Mouse (Mus musculus) hindlimb bud, embryonic 11.5 days (tissue): ENCODE results near the gene Rad23b.
"Not testable (repeated sequence)": the region's sequence is repeated elsewhere in the genome, so short reads cannot be mapped to it uniquely, and the experiment has no call there.

Experiments used
- DNase-seq: peaks from one replicate; pipeline ENCODE4 v3.0.0-alpha.2; 2012; ENCODE audit warnings: low read depth, low spot score; ENCODE audit errors: extremely low spot score

The Rad23b gene

DNA sequence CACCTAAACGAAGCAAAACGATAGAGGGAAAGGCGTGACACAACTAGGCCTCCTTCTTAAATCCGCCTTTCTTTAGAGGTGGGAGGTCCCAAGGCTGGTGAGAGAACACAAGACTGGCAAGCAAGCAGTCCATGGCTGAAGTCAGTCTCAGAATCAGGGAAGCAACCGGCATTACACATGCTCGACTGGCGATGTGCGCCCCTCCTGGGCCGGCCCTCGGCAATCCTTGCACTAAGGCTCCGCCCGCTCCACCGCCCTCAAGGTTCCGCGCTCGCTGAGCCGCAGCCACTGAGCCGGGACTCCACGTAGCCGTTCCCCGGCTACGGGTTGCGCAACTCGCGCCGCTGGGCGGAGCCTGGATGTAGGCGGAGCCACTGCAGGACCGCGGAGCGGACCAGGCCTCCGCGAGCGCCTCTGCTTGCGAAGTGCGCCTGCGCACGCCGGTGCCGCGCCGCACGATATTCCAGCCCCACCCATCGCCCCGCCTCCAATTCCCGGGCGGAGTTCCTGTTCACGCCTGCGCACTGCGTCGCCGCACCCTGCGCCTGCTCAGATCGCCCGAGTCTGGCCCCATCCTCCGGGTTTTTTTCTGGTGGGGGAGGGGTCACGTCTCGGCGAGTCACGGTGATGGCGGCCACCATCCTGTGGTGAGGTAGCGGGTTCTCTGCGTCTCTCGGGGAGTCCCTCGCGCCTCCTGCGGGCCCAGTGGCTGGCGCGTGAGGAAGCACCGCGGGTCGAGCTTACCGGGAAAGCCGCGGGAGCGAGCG, at the start of gene Rad23b:
Rad23b (plus strand) TSS at position 592 of the 767 bp plus-strand sequence.
- DNase-seq, result peak; percentile 98

DNA sequence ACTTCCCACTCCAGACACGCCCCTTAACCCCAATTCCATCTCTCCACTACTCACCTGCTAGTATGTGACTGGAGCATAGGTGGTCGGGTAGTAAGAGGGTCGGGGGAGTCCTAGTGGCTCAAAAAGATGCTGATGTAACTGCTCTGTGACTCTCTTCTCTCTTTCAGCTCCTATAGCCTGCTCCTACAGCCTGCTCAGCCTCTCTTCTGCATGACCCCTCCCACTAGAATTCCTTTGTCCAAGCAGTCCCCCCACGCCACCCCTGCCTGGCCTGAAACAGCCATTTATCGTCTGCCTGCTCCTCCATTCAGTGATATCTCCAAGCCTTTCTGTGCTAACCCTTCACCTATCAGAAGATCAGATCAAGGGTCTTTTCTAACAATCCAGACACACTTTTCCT, 45.7 kb upstream of the Rad23b start:
- no peak for DNase-seq

DNA sequence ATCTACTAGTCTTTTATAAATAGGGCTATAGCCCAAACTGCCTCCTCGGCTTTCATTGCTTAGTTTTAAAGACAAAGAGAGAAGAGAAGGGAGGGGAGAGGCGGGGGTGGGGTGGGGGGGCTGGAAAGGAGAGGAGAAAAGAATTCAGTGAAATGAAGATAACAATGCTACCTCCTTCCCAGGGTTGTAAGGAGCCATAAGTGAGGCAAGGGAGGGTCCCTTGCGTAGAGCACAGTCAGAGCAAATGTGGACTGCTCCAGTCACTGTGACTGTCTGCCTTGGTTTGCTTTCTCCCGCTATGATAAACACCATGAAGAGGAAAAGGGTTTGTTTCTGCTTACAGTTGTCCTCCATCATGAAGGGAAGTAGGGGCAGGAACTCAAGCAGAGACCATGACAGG, 43.2 kb upstream of the Rad23b start:
- DNase-seq, result no peak

- DNase-seq, result no peak
These were observed 33.1 kb upstream of the Rad23b start for GRCm38 (mm10) chr4:55316726-55317125.

GRCm38 (mm10) chr4:55318350-55318749, 31.5 kb upstream of the Rad23b start:
- DNase-seq, result not testable (repeated sequence)

DNA sequence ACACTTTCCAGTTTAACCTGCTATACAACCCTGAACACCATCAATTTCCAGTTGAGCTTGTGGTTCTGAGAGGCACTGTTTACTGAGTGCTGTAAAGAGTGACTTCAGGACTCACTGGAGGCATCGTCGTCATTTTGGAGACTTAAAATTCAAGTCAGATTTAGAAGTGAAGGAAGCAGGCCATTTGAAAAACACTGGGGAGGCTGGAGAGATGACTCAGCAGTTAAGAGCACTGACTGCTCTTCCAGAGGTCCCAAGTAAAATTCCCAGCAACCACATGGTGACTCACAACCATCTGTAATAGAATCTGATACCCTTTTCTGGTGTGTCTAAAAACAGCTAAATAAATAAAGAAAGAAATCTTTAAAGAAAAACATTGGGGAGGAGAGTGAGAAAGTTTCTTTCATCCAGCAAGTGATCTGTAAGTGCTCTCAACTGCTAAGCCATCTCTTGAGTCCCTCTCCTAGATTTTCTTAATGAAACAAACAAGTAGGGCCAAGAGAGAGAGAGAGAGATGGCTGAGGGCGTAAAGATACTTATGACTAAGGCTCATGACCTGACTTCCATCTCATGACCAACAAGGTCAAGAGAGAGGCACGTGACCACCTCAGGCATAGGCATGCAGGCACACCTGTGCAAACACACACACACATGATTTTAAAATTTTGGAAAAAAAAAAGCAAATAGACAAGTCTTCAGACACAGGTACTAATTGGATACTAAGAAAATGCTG, 23.9 kb upstream of the Rad23b start:
- no peak for DNase-seq

- no peak for DNase-seq
These were observed 22.3 kb upstream of the Rad23b start for GRCm38 (mm10) chr4:55327508-55327907.

GRCm38 (mm10) chr4:55328471-55328870, 21.4 kb upstream of the Rad23b start:
- no peak for DNase-seq

DNA sequence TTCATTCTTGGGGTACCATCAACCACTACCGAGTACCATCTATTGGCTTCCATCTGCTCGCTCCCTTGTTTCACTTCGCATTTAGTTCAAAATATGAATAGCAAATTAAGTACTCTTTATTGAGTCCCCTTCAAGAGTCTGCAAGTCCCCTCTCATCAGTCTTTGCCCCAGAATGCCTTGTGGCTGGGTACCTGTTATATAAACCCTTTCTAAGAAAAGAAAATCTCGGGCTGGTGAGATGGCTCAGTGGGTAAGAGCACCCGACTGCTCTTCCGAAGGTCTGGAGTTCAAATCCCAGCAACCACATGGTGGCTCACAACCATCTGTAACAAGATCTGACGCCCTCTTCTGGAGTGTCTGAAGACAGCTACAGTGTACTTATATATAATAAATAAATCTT, 20.9 kb upstream of the Rad23b start:
- DNase-seq, result not testable (repeated sequence)

- DNase-seq, result no peak
These were observed 20.1 kb upstream of the Rad23b start for GRCm38 (mm10) chr4:55329621-55330346.

DNA sequence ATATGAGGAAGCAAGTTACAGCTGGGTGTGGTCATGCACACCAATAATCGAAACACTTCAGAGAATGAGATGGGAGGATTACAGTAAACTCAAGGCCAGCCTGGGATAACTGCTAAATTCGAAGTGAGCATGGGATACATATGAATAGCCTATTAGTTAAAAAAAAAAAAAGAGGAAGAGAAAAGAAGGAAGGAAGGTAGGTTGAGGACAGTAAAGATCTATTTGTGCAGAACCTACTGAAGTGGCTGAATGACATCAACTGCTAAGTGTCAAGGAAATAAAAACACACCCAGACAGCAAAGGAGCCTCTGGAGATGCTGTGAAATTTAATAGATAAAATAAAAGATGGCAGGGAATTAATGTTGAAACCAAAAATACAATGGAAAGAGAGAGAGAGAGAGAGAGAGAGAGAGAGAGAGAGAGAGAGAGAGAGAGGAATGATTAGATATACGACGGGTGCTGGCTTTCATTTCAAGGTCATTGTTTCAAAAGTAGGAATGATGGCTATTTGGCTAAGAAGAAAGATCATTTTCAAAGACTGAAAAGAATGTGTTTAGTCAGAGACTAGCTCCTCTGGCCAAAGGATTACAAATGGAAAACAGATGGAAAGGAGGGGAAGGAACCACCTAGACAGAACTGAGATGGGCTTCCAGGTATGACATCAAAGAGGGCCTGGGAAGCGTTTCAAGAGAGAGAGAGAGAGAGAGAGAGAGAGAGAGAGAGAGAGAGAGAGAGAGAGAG, 14.6 kb upstream of the Rad23b start:
- no peak for DNase-seq

GRCm38 (mm10) chr4:55338905-55339304, 10.9 kb upstream of the Rad23b start:
- DNase-seq, result no peak

GRCm38 (mm10) chr4:55339388-55339787, 10.5 kb upstream of the Rad23b start:
- DNase-seq, result no peak

GRCm38 (mm10) chr4:55341797-55342196, 8.0 kb upstream of the Rad23b start:
- DNase-seq, result no peak

DNA sequence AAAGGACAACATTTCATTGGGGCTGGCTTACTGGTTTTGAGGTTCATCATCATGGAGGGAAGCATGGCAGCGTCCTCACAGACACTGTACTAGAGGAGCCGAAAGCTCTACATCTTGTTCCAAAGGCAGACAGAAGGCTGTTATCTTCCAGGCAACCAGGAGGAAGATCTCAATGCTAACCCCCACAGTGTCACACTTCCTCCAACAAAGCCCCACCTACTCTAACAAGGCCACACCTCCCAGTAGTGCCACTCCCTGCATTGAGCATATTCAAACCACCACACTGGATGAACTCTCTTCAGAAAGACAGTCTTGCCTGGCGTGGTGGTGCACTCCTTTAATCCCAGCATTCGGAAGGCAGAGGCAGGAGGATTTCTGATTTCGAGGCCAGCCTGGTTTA, 7.2 kb upstream of the Rad23b start:
- no peak for DNase-seq

DNA sequence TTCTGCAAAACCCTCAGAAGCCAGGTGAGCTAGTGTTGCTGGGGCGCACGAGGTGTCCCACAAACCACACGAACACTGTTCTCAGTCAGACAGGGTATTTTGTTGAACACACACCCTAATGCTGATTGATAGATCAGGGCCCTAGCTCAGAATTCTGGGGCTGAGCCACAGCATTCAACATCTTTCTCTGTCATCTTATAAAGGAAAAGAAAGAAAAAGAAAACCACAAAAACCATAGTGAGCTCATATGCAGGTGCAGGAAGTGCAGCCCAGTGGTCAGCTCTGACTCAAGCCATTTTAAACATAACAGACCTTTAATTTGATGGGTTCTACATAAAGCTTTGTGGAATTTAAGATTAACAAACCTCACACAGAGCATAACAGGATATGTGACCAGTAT, 6.6 kb upstream of the Rad23b start:
- no peak for DNase-seq

GRCm38 (mm10) chr4:55348759-55349451, 938 bp upstream of the Rad23b start:
- no peak for DNase-seq

DNA sequence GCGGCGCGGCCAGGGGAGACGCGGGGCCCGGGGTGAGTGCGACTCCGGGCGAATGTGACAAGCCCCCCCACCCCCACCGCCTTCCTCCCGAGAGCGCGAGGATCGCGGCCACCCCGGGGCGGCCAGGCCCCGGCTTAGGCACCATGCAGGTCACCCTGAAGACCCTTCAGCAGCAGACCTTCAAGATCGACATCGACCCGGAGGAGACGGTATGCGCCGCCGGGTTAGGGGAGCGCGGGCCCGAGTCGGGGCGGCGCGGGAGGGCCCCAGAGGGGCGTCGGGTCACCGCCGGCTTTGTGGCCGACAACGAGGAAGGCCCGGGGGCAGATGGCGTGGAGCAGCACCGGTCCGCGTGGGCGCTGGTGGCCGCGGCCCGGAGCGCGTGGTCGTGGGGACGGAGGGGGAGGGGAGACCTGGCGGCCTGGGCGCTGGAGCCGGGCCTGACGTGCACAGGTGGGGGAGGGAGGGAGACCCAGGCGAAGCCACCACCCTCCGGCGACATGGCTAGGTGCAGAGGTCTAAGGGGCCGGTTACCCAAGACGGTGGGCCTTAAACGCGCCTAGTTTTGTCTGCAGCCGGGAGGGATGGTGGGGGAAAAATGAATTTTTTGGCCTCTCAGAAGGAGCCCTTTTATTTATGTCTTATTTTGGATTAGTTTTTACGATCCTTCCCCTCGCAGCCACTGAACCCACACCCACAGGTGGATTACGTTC, 532 bp downstream of the Rad23b start:
- no peak for DNase-seq

- DNase-seq, result no peak
These were observed 1.2 kb downstream of the Rad23b start for GRCm38 (mm10) chr4:55351037-55351436.

- no peak for DNase-seq
These were observed 2.0 kb downstream of the Rad23b start for GRCm38 (mm10) chr4:55351860-55352259.
